Mouse (Mus musculus): ENCODE measurements at regions not wholly inside any gene's neighbourhood (a gene's known extent, or its start where the extent isn't known, plus 50 kb on each side); places are given as distances from the start of the nearest gene placed in this dataset.
"Not testable (repeated sequence)": the region's sequence is repeated elsewhere in the genome, so short reads cannot be mapped to it uniquely, and the experiment has no call there.

- DNase-seq (ENCODE audit: low spot score) = no peak
Measured at GRCm38 (mm10) chrX:166809165-166809564, 223.6 kb upstream of the Egfl6 start.

GRCm38 (mm10) chrX:166808207-166808606 lies 222.7 kb upstream of the Egfl6 start:
- DNase-seq (ENCODE audit: low spot score) = no peak

- DNase-seq (ENCODE audit: low spot score) = no peak
Measured at GRCm38 (mm10) chrX:166805957-166806356, 220.4 kb upstream of the Egfl6 start.

GRCm38 (mm10) chrX:166805480-166805879 lies 220.0 kb upstream of the Egfl6 start:
- DNase-seq (ENCODE audit: low spot score) = no peak

- DNase-seq (ENCODE audit: low spot score) = peak; percentile 61
Measured at GRCm38 (mm10) chrX:166803246-166803645, 217.7 kb upstream of the Egfl6 start.

- no peak for DNase-seq (ENCODE audit: low spot score)
Measured at GRCm38 (mm10) chrX:166801017-166801416, 215.5 kb upstream of the Egfl6 start.

GRCm38 (mm10) chrX:166795651-166796050 lies 210.1 kb upstream of the Egfl6 start:
- DNase-seq (ENCODE audit: low spot score) = no peak

- peak; percentile 40 for DNase-seq (ENCODE audit: low spot score)
Measured at GRCm38 (mm10) chrX:166789031-166789430, 203.5 kb upstream of the Egfl6 start.

- not testable (repeated sequence) for DNase-seq (ENCODE audit: low spot score)
Measured at GRCm38 (mm10) chrX:166787137-166787536, 201.6 kb upstream of the Egfl6 start.

GRCm38 (mm10) chrX:166785615-166786014 lies 200.1 kb upstream of the Egfl6 start:
- no peak for DNase-seq (ENCODE audit: low spot score)

GRCm38 (mm10) chrX:166783377-166783776 lies 197.9 kb upstream of the Egfl6 start:
- DNase-seq (ENCODE audit: low spot score) = no peak

GRCm38 (mm10) chrX:166779334-166780092 lies 194.0 kb upstream of the Egfl6 start:
- DNase-seq (ENCODE audit: low spot score) = peak; percentile 63

GRCm38 (mm10) chrX:166773408-166773854 lies 187.9 kb upstream of the Egfl6 start:
- peak; percentile 58 for DNase-seq (ENCODE audit: low spot score)

- DNase-seq (ENCODE audit: low spot score) = no peak
Measured at GRCm38 (mm10) chrX:166766991-166767390, 181.5 kb upstream of the Egfl6 start.

- DNase-seq (ENCODE audit: low spot score) = no peak
Measured at GRCm38 (mm10) chrX:166765647-166766046, 180.1 kb upstream of the Egfl6 start.

GRCm38 (mm10) chrX:166762098-166762497 lies 176.6 kb upstream of the Egfl6 start:
- DNase-seq (ENCODE audit: low spot score) = no peak

- no peak for DNase-seq (ENCODE audit: low spot score)
Measured at GRCm38 (mm10) chrX:166757152-166757551, 171.6 kb upstream of the Egfl6 start.

GRCm38 (mm10) chrX:166754967-166755654 lies 169.6 kb upstream of the Egfl6 start:
- no peak for DNase-seq (ENCODE audit: low spot score)

GRCm38 (mm10) chrX:166749055-166749679 lies 163.6 kb upstream of the Egfl6 start:
- peak; percentile 26 for DNase-seq (ENCODE audit: low spot score)

- no peak for DNase-seq (ENCODE audit: low spot score)
Measured at GRCm38 (mm10) chrX:166731354-166731753, 145.8 kb upstream of the Egfl6 start.

- DNase-seq (ENCODE audit: low spot score) = no peak
Measured at GRCm38 (mm10) chrX:166728622-166728928, 143.1 kb upstream of the Egfl6 start.

- peak; percentile 10 for DNase-seq (ENCODE audit: low spot score)
Measured at GRCm38 (mm10) chrX:166727823-166728621, 142.5 kb upstream of the Egfl6 start.
